8 mouse cellular contexts compared by ENCODE assay signal in genomic region chr12:80084446-80085112, GRCm38 (mm10). TPM values are rescaled to one million over a fixed set of nuclear protein-coding genes. Genes with fewer than 3 reads are reported as not detected.
DNase-seq lines count a peak whose midpoint lies in the region; ATAC-seq and TF ChIP-seq lines count a peak whose summit lies in the region.

No protein-coding gene starts in this region.

- 22% methylated on average over 7 of the region's 7 CpGs for WGBS in lung, postnatal 0 days
- WGBS in lung, adult 2 months = 35% methylated on average over 7 of the region's 7 CpGs
- 49% methylated on average over 7 of the region's 7 CpGs for WGBS in hindbrain, postnatal 0 days
- WGBS in stomach, embryonic 14.5 days = 28% methylated on average over 7 of the region's 7 CpGs

- TF ChIP-seq EP300 in lung, postnatal 0 days (IDR thresholded peaks at IDR 0.05) = no peak

- H3K27me3 ChIP-seq in lung, postnatal 0 days (replicated peaks; ENCODE audit: insufficient read depth, low read length) = no peaks in the 10 kb centered on the region
- H3K27me3 ChIP-seq in hindbrain, postnatal 0 days (ENCODE audit: insufficient read depth, low read length) = no peaks in the 10 kb centered on the region
- H3K27me3 ChIP-seq in stomach, embryonic 14.5 days (ENCODE audit: control insufficient read depth, insufficient read depth, low read length) = no peaks in the 10 kb centered on the region

- H3K9me3 ChIP-seq in lung, postnatal 0 days (ENCODE audit: low read length) = no peaks in the 10 kb centered on the region
- H3K9me3 ChIP-seq in hindbrain, postnatal 0 days (ENCODE audit: low read length) = no peaks in the 10 kb centered on the region
- H3K9me3 ChIP-seq in stomach, embryonic 14.5 days (ENCODE audit: control insufficient read depth, low read depth, low read length) = no peaks in the 10 kb centered on the region

- TF ChIP-seq CTCF in lung, postnatal 0 days (IDR thresholded peaks at IDR 0.05) = no peak
- no peak for TF ChIP-seq CTCF in lung, adult 2 months (IDR thresholded peaks at IDR 0.05; ENCODE audit: insufficient read depth, low read length)
- no peak for TF ChIP-seq CTCF in hindbrain, postnatal 0 days (IDR thresholded peaks at IDR 0.05; ENCODE audit: low read depth)

- peak overlapping the region; percentile 58 for H3K27ac ChIP-seq in lung, postnatal 0 days (ENCODE audit: low read length)
- peak overlapping the region; percentile 21; the same call in 1 of the 2 replicates for H3K27ac ChIP-seq in hindbrain, postnatal 0 days
- peak overlapping the region; percentile 74 for H3K27ac ChIP-seq in stomach, embryonic 14.5 days (ENCODE audit: low read length)

- ATAC-seq in lung, postnatal 0 days = peak; percentile 47
- no peak for ATAC-seq in hindbrain, postnatal 0 days
- ATAC-seq in stomach, embryonic 14.5 days (ENCODE audit: insufficient number of reproducible peaks, insufficient read depth, low FRiP score, low read depth) = peak; percentile 3; the same call in 1 of the 2 replicates
- no peak for ATAC-seq in frontal cortex, adult (ENCODE audit: low TSS enrichment)
- no peak for ATAC-seq in cerebellum, adult (ENCODE audit: insufficient number of reproducible peaks, low FRiP score, low TSS enrichment)

- no peak overlapping the region for H3K4me3 ChIP-seq in lung, postnatal 0 days (ENCODE audit: low read depth, low read length)
- H3K4me3 ChIP-seq in lung, adult 2 months (replicated peaks; ENCODE audit: extremely low read depth, low read depth, low read length) = no peak overlapping the region
- no peak overlapping the region for H3K4me3 ChIP-seq in hindbrain, postnatal 0 days (ENCODE audit: low read length)
- no peak overlapping the region for H3K4me3 ChIP-seq in stomach, embryonic 14.5 days (ENCODE audit: low read depth, low read length)

- peaks cover 18% of the 10 kb centered on the region; the same call in 1 of the 2 replicates for H3K4me1 ChIP-seq in lung, postnatal 0 days (ENCODE audit: insufficient read depth, low read depth, low read length)
- H3K4me1 ChIP-seq in lung, adult 2 months (ENCODE audit: control insufficient read depth, insufficient read depth, low read length) = peaks cover 28% of the 10 kb centered on the region
- 0 out of 2 replicates have a peak, but pooled peaks cover 6% of the 10 kb centered on the region for H3K4me1 ChIP-seq in hindbrain, postnatal 0 days (ENCODE audit: insufficient read depth, low read length)
- peaks cover 19% of the 10 kb centered on the region for H3K4me1 ChIP-seq in stomach, embryonic 14.5 days (ENCODE audit: control insufficient read depth, insufficient read depth, low read length)

- intact Hi-C loops in gastrocnemius, postnatal 36 days (cut with DNase I) = loop anchor here (5.0 kb wide), 1 partner anchor 117 kb away; no protein-coding TSS in a partner anchor

- TF ChIP-seq POLR2A in lung, adult 2 months (IDR thresholded peaks at IDR 0.05; ENCODE audit: borderline replicate concordance, extremely low read depth, low read depth, low read length) = no peak

- peak; percentile 46 for DNase-seq in gastrocnemius, adult 18-20 months (ENCODE audit: low spot score)
- no peak for DNase-seq in gastrocnemius, postnatal 36 days
- DNase-seq in lung, postnatal 0 days (ENCODE audit: low spot score) = peak; percentile 51
- DNase-seq in lung, adult 2 months = no peak
- DNase-seq in hindbrain, postnatal 0 days (ENCODE audit: low spot score) = no peak

- H3K4me2 ChIP-seq in lung, postnatal 0 days (replicated peaks; ENCODE audit: low read depth, low read length) = no peak overlapping the region
- H3K4me2 ChIP-seq in hindbrain, postnatal 0 days (ENCODE audit: low read depth, low read length) = no peak overlapping the region
- no peak overlapping the region for H3K4me2 ChIP-seq in stomach, embryonic 14.5 days (replicated peaks; ENCODE audit: low read depth, low read length)

- no peaks in the 10 kb centered on the region for H3K36me3 ChIP-seq in lung, postnatal 0 days (ENCODE audit: insufficient read depth, low read length)
- H3K36me3 ChIP-seq in hindbrain, postnatal 0 days (ENCODE audit: insufficient read depth, low read length) = no peaks in the 10 kb centered on the region
- no peaks in the 10 kb centered on the region for H3K36me3 ChIP-seq in stomach, embryonic 14.5 days (ENCODE audit: control insufficient read depth, insufficient read depth, low read length)

- H3K9ac ChIP-seq in lung, postnatal 0 days (replicated peaks; ENCODE audit: low read depth) = no peak overlapping the region
- no peak overlapping the region for H3K9ac ChIP-seq in hindbrain, postnatal 0 days (replicated peaks; ENCODE audit: low read length)
- no peak overlapping the region for H3K9ac ChIP-seq in stomach, embryonic 14.5 days (replicated peaks; ENCODE audit: low read depth, low read length)

RNA-seq across cellular contexts. Expression of gene Zfp36l1, which starts 28.2 kb away (rescaled TPM):
- 10 to 100 TPM; 20.1 to 34.4 TPM for total RNA-seq in gastrocnemius, adult 18-20 months (2021)
- 10 to 100 TPM; 25.0 to 29.8 TPM for total RNA-seq in gastrocnemius, postnatal 36 days (2021)
- polyA plus RNA-seq in lung, postnatal 0 days (2015; fragmentation: Nextera tagmentation; extraction: Ambion mirVana) = 123 and 145 TPM in 2 replicates
- 261 and 286 TPM in 2 replicates for polyA plus RNA-seq in lung, adult 2 months (2012; rRNA removed)
- 61.8 and 69.5 TPM in 2 replicates for total RNA-seq in hindbrain, postnatal 0 days (2014; rRNA removed)
- polyA plus RNA-seq in hindbrain, postnatal 0 days (2015; fragmentation: Nextera tagmentation; extraction: Ambion mirVana) = 64.6 and 65.9 TPM in 2 replicates
- polyA plus RNA-seq in stomach, embryonic 14.5 days (2014; fragmentation: Nextera tagmentation; extraction: Ambion mirVana) = 228 and 245 TPM in 2 replicates

Comparison
In these comparisons a context has a peak if more than half of its experiments do, and no peak if none do; other contexts are left out.
1. DNase-seq: peak in gastrocnemius, adult 18-20 months (single experiment) and lung, postnatal 0 days (single experiment); none in gastrocnemius, postnatal 36 days (0 of 2), lung, adult 2 months (single experiment) and hindbrain, postnatal 0 days (single experiment).
2. ATAC-seq: peak in lung, postnatal 0 days (single experiment) and stomach, embryonic 14.5 days (single experiment); none in hindbrain, postnatal 0 days (single experiment), frontal cortex, adult (single experiment) and cerebellum, adult (single experiment).
3. H3K27ac ChIP-seq: peak in every context shown above with its lines; median percentile 74 in stomach, embryonic 14.5 days; 58 in lung, postnatal 0 days; 21 in hindbrain, postnatal 0 days.